Comparison of ENCODE assay signal across 8 mouse cellular contexts in genomic region chr17:12960331-12960873, GRCm38 (mm10). TPM values are rescaled to one million over a fixed set of nuclear protein-coding genes. Genes with fewer than 3 reads are reported as not detected.
DNase-seq lines count a peak whose midpoint lies in the region; ATAC-seq lines count a peak whose summit lies in the region.

Gene Acat2, minus strand, starts transcription at chr17:12960747.

- peaks cover 5% of the 10 kb centered on the region; the same call in 1 of the 2 replicates for H3K4me1 ChIP-seq in intestine, embryonic 14.5 days (replicated peaks; ENCODE audit: control insufficient read depth, insufficient read depth, low read length)

- WGBS in intestine, embryonic 14.5 days = under 1% methylated on average over 36 of the region's 42 CpGs

- DNase-seq in adrenal gland, adult (ENCODE audit: inconsistent age in 2 of 2, low spot score in 1 of 2) = peak; percentile 95 to 99
- DNase-seq in embryo, embryonic 10.5 days (ENCODE audit: low spot score) = peak; percentile 94
- DNase-seq in gastrocnemius, postnatal 25 days = peak; percentile 92
- peak; percentile 95 for DNase-seq in intestine, embryonic 14.5 days (ENCODE audit: low spot score)
- peak; percentile 96 to 98 for DNase-seq in left cerebral cortex, postnatal 14 days (ENCODE audit: low spot score in 2 of 2)
- peak; percentile 95 for DNase-seq in mesoderm, embryonic 11.5 days (ENCODE audit: low read depth, low spot score)
- DNase-seq in right cerebral cortex, postnatal 36 days (ENCODE audit: low spot score in 2 of 2) = peak; percentile 93 to 95
- DNase-seq in yolk sac, embryonic 10.5 days (ENCODE audit: low spot score) = peak; percentile 95

- peak within 1 kb of the TSS; percentile 34 for H3K9ac ChIP-seq in intestine, embryonic 14.5 days (ENCODE audit: low read length)

- no peaks in the 10 kb centered on the region for H3K9me3 ChIP-seq in intestine, embryonic 14.5 days (ENCODE audit: control insufficient read depth, low read length)

- H3K27ac ChIP-seq in intestine, embryonic 14.5 days (ENCODE audit: low read depth) = peak within 1 kb of the TSS; percentile 35; the same call in 1 of the 2 replicates

- peak; percentile 99 for ATAC-seq in intestine, embryonic 14.5 days (replicated peaks; ENCODE audit: low FRiP score, low TSS enrichment, low read depth)

- H3K27me3 ChIP-seq in intestine, embryonic 14.5 days (replicated peaks; ENCODE audit: control insufficient read depth, insufficient read depth, low read length) = no peaks in the 10 kb centered on the region

- H3K4me3 ChIP-seq in intestine, embryonic 14.5 days (ENCODE audit: low read depth, low read length) = peak within 1 kb of the TSS; percentile 52

- intact Hi-C loops in left cerebral cortex, postnatal 14 days (cut with DNase I) = loop anchor here (2.0 kb wide), 1 partner anchor 44 kb away; the partner anchor contains the start of gene Mrpl18

- peaks cover 27% of the 10 kb centered on the region for H3K36me3 ChIP-seq in intestine, embryonic 14.5 days (ENCODE audit: control insufficient read depth, insufficient read depth, low read length)

- H3K4me2 ChIP-seq in intestine, embryonic 14.5 days (ENCODE audit: low read length) = peak within 1 kb of the TSS; percentile 63

RNA-seq across cellular contexts. Expression of gene Acat2, which starts in this region (rescaled TPM):
- 1 to 10 TPM; 3.2 to 5.4 TPM for total RNA-seq in gastrocnemius, postnatal 25 days (2021)
- 141 and 151 TPM in 2 replicates for polyA plus RNA-seq in intestine, embryonic 14.5 days (2014; fragmentation: Nextera tagmentation; extraction: Ambion mirVana)
- 10 to 100 TPM; 79.6 to 80.6 TPM for total RNA-seq in left cerebral cortex, postnatal 14 days (2021)

Comparison
In these comparisons a context has a peak if more than half of its experiments do, and no peak if none do; other contexts are left out.
1. Peak in every context shown above with its lines: DNase-seq, ATAC-seq, H3K4me3 ChIP-seq and H3K27ac ChIP-seq.
2. RNA of gene Acat2 (total RNA-seq): 79.6 to 80.6 TPM in left cerebral cortex, postnatal 14 days; 3.2 to 5.4 TPM in gastrocnemius, postnatal 25 days; every median in the first group is over 10 times any median in the second.